Mouse (Mus musculus): ENCODE results near the gene Ano3. TPM values are rescaled to one million over a fixed set of nuclear protein-coding genes. Genes with fewer than 3 reads are reported as not detected.

Gene Ano3
- total and polyA plus RNA-seq, 3 experiments, result not detected

DNA sequence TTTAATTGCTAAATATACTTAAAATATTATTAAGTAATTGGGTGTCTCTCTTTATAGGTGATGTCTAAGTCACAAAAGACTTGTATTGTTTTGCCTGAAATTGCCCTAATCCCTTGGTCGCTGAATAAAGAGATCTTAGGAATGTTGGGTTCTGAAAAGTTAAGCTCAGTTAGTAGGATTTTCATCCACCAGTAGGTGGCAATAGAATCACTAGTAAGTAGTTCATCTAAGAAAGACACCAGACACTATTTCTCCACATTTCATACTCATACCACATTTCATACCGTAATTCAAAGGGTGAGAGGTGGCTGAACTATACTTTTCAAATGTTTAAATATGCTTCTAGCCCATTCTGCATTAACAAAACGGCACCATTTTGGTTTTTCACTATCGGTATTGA, 287.4 kb downstream of the Ano3 start:
- in situ Hi-C loops (cut with MboI; ENCODE audit: low pct_ligation_motif_present, low pct_unique_long_range_greater_than_20kb, low sequenced_read_pairs) (no loop called here), dilution Hi-C loops (cut with MboI; ENCODE audit: extremely low pct_ligation_motif_present, extremely low pct_unique_long_range_greater_than_20kb, low sequenced_read_pairs) (no loop called here)
- Histone ChIP-seq H3K36me3 (replicated peaks in 1 of 2; ENCODE audit: control insufficient read depth in 1 of 2, insufficient read depth in 1 of 2, low read length in 1 of 2) (no peaks in the 10 kb centered on the region), H3K4me2 (ENCODE audit: insufficient read depth, low read depth, poor library complexity, severe bottlenecking) (no peak overlapping the region), H3K9ac (ENCODE audit: insufficient read depth, low read depth) (no peak overlapping the region), H3K4me1 (ENCODE audit: control insufficient read depth in 1 of 2, insufficient read depth in 2 of 2) (no peaks in the 10 kb centered on the region), H3K27me3 (replicated peaks) (no peaks in the 10 kb centered on the region), H3K9me3 (replicated peaks; ENCODE audit: low read length) (peaks cover 6% of the 10 kb centered on the region), H3K27ac (ENCODE audit: insufficient read depth, low read depth) (no peak overlapping the region), H3K4me3 (replicated peaks in 1 of 3; ENCODE audit: low read depth in 2 of 3, low read length in 2 of 3, poor library complexity in 1 of 3) (no peak overlapping the region), H3K79me2 (replicated peaks; ENCODE audit: control insufficient read depth, extremely low read depth, insufficient read depth, poor library complexity, severe bottlenecking) (no peaks in the 10 kb centered on the region)
- TF ChIP-seq JUND (conservative IDR thresholded peaks at IDR 0.05; ENCODE audit: low read depth, low read length), result no peak
- no peak for TF ChIP-seq JUN (IDR thresholded peaks at IDR 0.05; ENCODE audit: insufficient read depth, low read depth, low read length)
- peak in 1 of 2 experiments; percentile 24; a peak in 2 of 4 replicates for TF ChIP-seq CTCF (conservative IDR thresholded peaks at IDR 0.05 in 1 of 2, IDR thresholded peaks at IDR 0.05 in 1 of 2; ENCODE audit: low read depth in 2 of 2, low read length in 2 of 2)
- TF ChIP-seq RAD21 (IDR thresholded peaks at IDR 0.05; ENCODE audit: low read depth, low read length), result peak; percentile 24
- TF ChIP-seq SMC3 (IDR thresholded peaks at IDR 0.05; ENCODE audit: low read depth, low read length), result 0 out of 2 replicates have a peak, but pooled peaks have one; percentile 8
- DNase-seq (ENCODE audit: extremely low read depth), result no peak

DNA sequence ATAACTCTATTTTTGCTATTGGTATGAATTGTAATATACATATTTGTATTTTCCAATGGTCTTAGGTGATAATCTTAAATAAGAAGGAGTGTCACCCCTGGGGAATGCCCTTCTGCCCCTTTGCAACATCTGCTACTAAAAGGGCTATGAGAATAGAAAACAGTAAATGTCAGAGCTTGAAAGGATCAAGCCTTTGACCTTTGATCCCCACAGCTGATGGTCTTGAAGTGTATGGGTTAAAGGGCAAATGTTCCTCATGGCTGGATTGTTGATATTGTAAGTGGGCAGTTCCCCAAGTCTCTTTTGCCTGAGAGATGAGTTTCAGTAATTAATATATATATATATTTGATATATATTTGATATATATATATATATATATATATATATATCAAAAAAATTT, 305.9 kb downstream of the Ano3 start:
- H3K9ac ChIP-seq (ENCODE audit: insufficient read depth, low read depth), result no peak overlapping the region
- H3K4me1 ChIP-seq (ENCODE audit: control insufficient read depth in 1 of 2, insufficient read depth in 2 of 2), result no peaks in the 10 kb centered on the region
- H3K27ac ChIP-seq (ENCODE audit: insufficient read depth, low read depth), result no peak overlapping the region
- no peaks in the 10 kb centered on the region for H3K79me2 ChIP-seq (replicated peaks; ENCODE audit: control insufficient read depth, extremely low read depth, insufficient read depth, poor library complexity, severe bottlenecking)
- H3K4me2 ChIP-seq (ENCODE audit: insufficient read depth, low read depth, poor library complexity, severe bottlenecking), result no peak overlapping the region
- DNase-seq (ENCODE audit: extremely low read depth), result no peak
- H3K36me3 ChIP-seq (replicated peaks in 1 of 2; ENCODE audit: control insufficient read depth in 1 of 2, insufficient read depth in 1 of 2, low read length in 1 of 2), result no peaks in the 10 kb centered on the region
- TF ChIP-seq NELFE (IDR thresholded peaks at IDR 0.05; ENCODE audit: low read depth, low read length) (no peak), TCF12 (IDR thresholded peaks at IDR 0.05; ENCODE audit: low read depth, low read length) (no peak), ELF1 (IDR thresholded peaks at IDR 0.05; ENCODE audit: low read depth, low read length) (no peak), RCOR1 (conservative IDR thresholded peaks at IDR 0.05; ENCODE audit: low read depth, low read length) (no peak), ZMIZ1 (IDR thresholded peaks at IDR 0.05; ENCODE audit: low read depth, low read length) (no peak), E2F4 (IDR thresholded peaks at IDR 0.05; ENCODE audit: insufficient replicate concordance, low read depth, low read length) (no peak), ZKSCAN1 (IDR thresholded peaks at IDR 0.05; ENCODE audit: borderline replicate concordance, low read depth, low read length) (no peak), POLR2A (IDR thresholded peaks at IDR 0.05; ENCODE audit: low read depth, low read length) (no peak), KAT2A (IDR thresholded peaks at IDR 0.05; ENCODE audit: insufficient replicate concordance, low read length) (no peak), HCFC1 (IDR thresholded peaks at IDR 0.05; ENCODE audit: low read depth, low read length) (no peak), MAX (IDR thresholded peaks at IDR 0.05; ENCODE audit: low read length) (no peak), CHD2 (IDR thresholded peaks at IDR 0.05; ENCODE audit: low read length) (no peak), USF2 (conservative IDR thresholded peaks at IDR 0.05; ENCODE audit: low read depth, low read length) (no peak), JUND (conservative IDR thresholded peaks at IDR 0.05; ENCODE audit: low read depth, low read length) (no peak), CTCF (conservative IDR thresholded peaks at IDR 0.05 in 1 of 2, IDR thresholded peaks at IDR 0.05 in 1 of 2; ENCODE audit: low read depth in 2 of 2, low read length in 2 of 2) (no peak), TBP (conservative IDR thresholded peaks at IDR 0.05; ENCODE audit: low read depth, low read length) (no peak)
- no peak overlapping the region for H3K4me3 ChIP-seq (replicated peaks in 1 of 3; ENCODE audit: low read depth in 2 of 3, low read length in 2 of 3, poor library complexity in 1 of 3)
- dilution Hi-C loops (cut with MboI; ENCODE audit: extremely low pct_ligation_motif_present, extremely low pct_unique_long_range_greater_than_20kb, low sequenced_read_pairs), result no loop called here
- in situ Hi-C loops (cut with MboI; ENCODE audit: low pct_ligation_motif_present, low pct_unique_long_range_greater_than_20kb, low sequenced_read_pairs), result no loop called here
- H3K27me3 ChIP-seq (replicated peaks), result no peaks in the 10 kb centered on the region
- H3K9me3 ChIP-seq (replicated peaks; ENCODE audit: low read length), result peaks cover 33% of the 10 kb centered on the region

All from CH12.LX (cell line).